Mouse (Mus musculus) liver, postnatal 0 days (tissue): ENCODE results near the gene Cux2.

Experiments used
- CTCF ChIP-seq: sonication (generic); IDR thresholded peaks from 2 replicates; pipeline ENCODE4 v1.5.1; 2016; ENCODE audit warnings: antibody characterized with exemption, low read depth
- EP300 ChIP-seq: IDR thresholded peaks from 2 replicates; pipeline ENCODE4 v1.6.1; 2016; ENCODE audit warnings: antibody characterized with exemption, low read depth, mild to moderate bottlenecking

DNA sequence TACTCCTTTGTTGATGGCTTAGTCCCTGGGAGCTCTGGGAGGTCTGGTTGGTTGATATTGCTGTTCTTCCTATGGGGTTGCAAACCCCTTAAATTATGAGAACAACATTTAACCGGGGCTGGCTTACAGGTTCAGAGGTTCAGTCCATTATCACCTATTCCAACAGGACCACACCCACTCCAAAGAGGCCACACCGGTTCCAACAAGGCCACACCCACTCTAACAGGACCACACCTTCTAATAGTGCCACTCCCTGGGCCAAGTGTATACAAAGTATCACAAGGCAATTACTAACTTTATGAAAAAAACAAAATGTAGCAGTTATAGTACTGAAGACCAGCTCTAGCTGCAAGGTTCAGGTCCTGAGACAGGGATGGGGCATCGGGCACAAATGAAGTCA, 34.6 kb upstream of the Cux2 start:
- TF ChIP-seq CTCF, result no peak
- no peak for TF ChIP-seq EP300
